Mouse (Mus musculus) olfactory bulb, adult 2 months (tissue): ENCODE results near the gene Sdhd.

Experiments
- CTCF ChIP-seq: fragments of 200-500 bp; IDR thresholded peaks from 2 replicates; pipeline ENCODE4 v1.5.1; 2012; ENCODE audit warnings: low read depth, mild to moderate bottlenecking, low read length, moderate library complexity; ENCODE audit not compliant: insufficient read depth
- POLR2A ChIP-seq: fragments of 200-500 bp; IDR thresholded peaks from 2 replicates; pipeline ENCODE4 v1.6.1; 2012; ENCODE audit warnings: mild to moderate bottlenecking, low read depth, low read length, moderate library complexity; ENCODE audit not compliant: insufficient read depth

DNA sequence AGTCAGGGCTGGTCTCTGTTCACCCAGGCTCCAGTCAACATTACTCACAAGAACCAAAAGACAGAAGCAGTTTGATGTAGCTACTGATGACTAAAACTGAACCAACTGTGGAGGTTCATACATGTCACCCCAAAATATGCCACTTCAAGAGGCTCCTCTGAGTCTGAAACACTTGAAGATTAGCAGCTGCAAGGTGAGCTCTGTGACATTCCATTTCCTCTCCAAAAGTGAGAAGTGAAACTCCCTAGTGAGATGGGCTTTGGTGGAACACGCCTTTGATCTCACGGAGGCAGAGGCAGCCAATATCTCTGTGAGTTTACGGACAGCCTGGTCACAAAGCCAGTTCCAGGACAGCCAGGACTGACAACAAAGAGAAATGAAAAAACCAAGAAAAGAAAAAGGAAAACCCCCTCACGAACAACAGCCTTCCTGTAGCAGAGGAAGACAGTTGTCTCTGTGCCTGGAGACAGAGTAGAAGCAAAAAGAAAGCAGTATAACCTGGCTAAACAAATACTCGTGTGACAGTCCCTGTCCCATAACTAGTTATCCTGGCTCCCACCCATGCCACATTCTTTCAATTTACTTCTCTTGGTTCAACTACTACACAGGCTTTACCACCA lies 55.6 kb downstream of the Sdhd start:
- TF ChIP-seq CTCF (no peak), POLR2A (no peak)
